Mouse (Mus musculus) embryonic facial prominence, embryonic 14.5 days (tissue): ENCODE measurements around the gene Foxd2. TPM values are rescaled to one million over a fixed set of nuclear protein-coding genes. Genes with fewer than 3 reads are reported as not detected.

Source experiments
- ATAC-seq: fragments of 200-750 bp; cut with Nextera tagmentation; 2 replicates; pipeline ENCODE4 v1.8.0; 2017; ENCODE audit warnings: low read depth, moderate number of reproducible peaks, moderate TSS enrichment
- DNase-seq: peaks from one replicate; pipeline ENCODE4 v3.0.0-alpha.2; 2015; ENCODE audit warnings: low spot score
- H3K27ac ChIP-seq: fragments of 300-500 bp; sonication (generic); replicated peaks from 2 replicates; pipeline ENCODE4 v1.5.1; 2014; ENCODE audit warnings: low read depth, mild to moderate bottlenecking, low read length, moderate library complexity
- H3K27me3 ChIP-seq: fragments of 300-500 bp; sonication (generic); replicated peaks from 2 replicates; pipeline ENCODE4 v1.6.1; 2014; ENCODE audit warnings: low read length; ENCODE audit not compliant: control insufficient read depth, insufficient read depth
- H3K36me3 ChIP-seq: fragments of 300-500 bp; sonication (generic); 2 replicates; pipeline ENCODE4 v1.6.1; 2014; ENCODE audit warnings: low read length, mixed read lengths; ENCODE audit not compliant: control insufficient read depth, insufficient read depth
- H3K4me1 ChIP-seq: fragments of 300-500 bp; sonication (generic); 2 replicates; pipeline ENCODE4 v1.6.1; 2014; ENCODE audit warnings: antibody characterized with exemption, low read length; ENCODE audit not compliant: control insufficient read depth, insufficient read depth
- H3K4me2 ChIP-seq: fragments of 300-500 bp; sonication (generic); 2 replicates; pipeline ENCODE4 v1.6.1; 2014; ENCODE audit warnings: low read depth, mild to moderate bottlenecking, low read length, moderate library complexity, mixed read lengths
- H3K4me3 ChIP-seq: fragments of 300-500 bp; sonication (generic); 2 replicates; pipeline ENCODE4 v1.5.1; 2014; ENCODE audit warnings: low read depth, mild to moderate bottlenecking, low read length
- H3K9ac ChIP-seq: fragments of 300-500 bp; sonication (generic); 2 replicates; pipeline ENCODE4 v1.6.1; 2014; ENCODE audit warnings: low read depth, mild to moderate bottlenecking, low read length, moderate library complexity, mixed read lengths
- H3K9me3 ChIP-seq: fragments of 300-500 bp; sonication (generic); 2 replicates; pipeline ENCODE4 v1.6.1; 2016; ENCODE audit warnings: low read length; ENCODE audit not compliant: control insufficient read depth
- WGBS: fragments of 180-500 bp; shearing (Covaris S2); extraction: QIAGEN DNeasy Blood & Tissue Kit; methylation state at CpG from one replicate; pipeline ENCODE4 v1.1.7; 2014; 5-methylcytosine and 5-hydroxymethylcytosine counted together
- polyA plus RNA-seq: library from polyadenylated mRNA; unstranded; fragments of >200 nt; fragmentation: Nextera tagmentation; extraction: Ambion mirVana; gene quantifications from 2 replicates; pipeline ENCODE4 v1.2.1, GENCODE M21; 2014

Foxd2 gene
- polyA plus RNA-seq, 1 experiment from 2014 or later: 0.81 TPM

- Histone ChIP-seq H3K4me2 (peak overlapping the region; percentile 85), H3K9me3 (no peaks in the 10 kb centered on the region), H3K4me3 (peak overlapping the region; percentile 63), H3K4me1 (peaks cover under 1% of the 10 kb centered on the region; the same call in 1 of the 2 replicates), H3K36me3 (no peaks in the 10 kb centered on the region), H3K27ac (peak overlapping the region; percentile 58), H3K9ac (peak overlapping the region; percentile 71), H3K27me3 (peaks cover 100% of the 10 kb centered on the region)
- ATAC-seq: no peak
- 2% methylated on average over 46 of the region's 74 CpGs for WGBS
- no peak for DNase-seq
Observed at GRCm38 (mm10) chr4:114907056-114907917, 1.4 kb downstream of the Foxd2 start.

- Histone ChIP-seq H3K4me2 (peak overlapping the region; percentile 85), H3K9ac (peak overlapping the region; percentile 71), H3K4me1 (no peaks in the 10 kb centered on the region), H3K36me3 (no peaks in the 10 kb centered on the region), H3K27me3 (peaks cover 98% of the 10 kb centered on the region), H3K27ac (no peak overlapping the region), H3K9me3 (no peaks in the 10 kb centered on the region), H3K4me3 (peak overlapping the region; percentile 63)
- DNase-seq (no peak), ATAC-seq (no peak)
- WGBS: 22% methylated on average over 10 of the region's 10 CpGs
Observed at GRCm38 (mm10) chr4:114905969-114906680, 2.5 kb downstream of the Foxd2 start.

DNA sequence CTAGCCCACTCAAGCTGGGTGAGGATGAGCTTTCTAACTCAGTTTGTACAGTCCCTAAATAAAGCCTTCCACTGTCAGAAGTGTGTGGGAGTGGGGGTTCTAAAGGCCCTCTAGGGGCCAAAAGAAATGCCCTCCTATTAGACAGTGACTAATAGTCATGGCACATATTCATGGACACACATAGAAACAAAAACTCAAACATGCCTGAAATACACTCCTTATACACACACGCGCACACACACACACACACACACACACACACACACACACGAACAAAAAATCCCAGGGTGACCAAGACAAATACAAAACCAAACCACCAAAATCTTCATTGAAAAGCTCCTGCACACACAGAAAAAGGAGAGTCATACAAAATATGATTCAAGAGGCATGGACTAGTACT lies 3.2 kb downstream of the Foxd2 start:
- ATAC-seq (no peak), DNase-seq (no peak)
- whole genome bisulfite sequencing: 49% methylated on average over 3 of the region's 3 CpGs
- Histone ChIP-seq H3K4me2 (peak overlapping the region; percentile 85), H3K27me3 (peaks cover 98% of the 10 kb centered on the region), H3K4me1 (no peaks in the 10 kb centered on the region), H3K36me3 (no peaks in the 10 kb centered on the region), H3K9me3 (no peaks in the 10 kb centered on the region), H3K4me3 (peak overlapping the region; percentile 63), H3K27ac (no peak overlapping the region), H3K9ac (no peak overlapping the region)

DNA sequence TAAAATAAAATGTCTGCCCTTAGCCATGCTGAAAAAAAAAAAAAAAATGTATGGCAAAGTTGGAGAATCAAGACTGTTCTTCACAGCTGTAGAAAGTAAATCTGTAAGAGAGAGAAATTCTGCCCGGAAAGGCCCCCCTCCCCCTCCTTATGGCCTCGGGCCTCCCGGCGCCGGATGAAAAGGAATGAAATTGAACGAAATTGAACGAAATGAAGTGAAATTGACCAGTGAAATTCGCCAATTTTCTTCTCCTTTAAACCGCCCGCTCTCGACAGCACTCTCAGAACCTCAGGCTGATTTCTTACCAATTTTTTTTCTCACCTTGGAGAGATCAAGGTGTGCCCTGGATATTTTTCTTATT lies 5.3 kb downstream of the Foxd2 start:
- no peak for DNase-seq
- no peaks in the 10 kb centered on the region for H3K4me1 ChIP-seq
- H3K27me3 ChIP-seq: peaks cover 98% of the 10 kb centered on the region
- no peak for ATAC-seq
- 15% methylated on average over 11 of the region's 11 CpGs for WGBS
- H3K27ac ChIP-seq: no peak overlapping the region
- no peak overlapping the region for H3K9ac ChIP-seq
- peak overlapping the region; percentile 85 for H3K4me2 ChIP-seq
- H3K36me3 ChIP-seq: no peaks in the 10 kb centered on the region
- H3K4me3 ChIP-seq: peak overlapping the region; percentile 31
- no peaks in the 10 kb centered on the region for H3K9me3 ChIP-seq

GRCm38 (mm10) chr4:114902641-114903421 lies 5.8 kb downstream of the Foxd2 start:
- Histone ChIP-seq H3K4me3 (peak overlapping the region; percentile 31), H3K9ac (peak overlapping the region; percentile 56), H3K27ac (no peak overlapping the region), H3K27me3 (peaks cover 98% of the 10 kb centered on the region), H3K4me1 (no peaks in the 10 kb centered on the region), H3K9me3 (no peaks in the 10 kb centered on the region), H3K36me3 (no peaks in the 10 kb centered on the region), H3K4me2 (peak overlapping the region; percentile 85)
- ATAC-seq (no peak), DNase-seq (no peak)
- WGBS: under 1% methylated on average over 39 of the region's 39 CpGs

GRCm38 (mm10) chr4:114901643-114902351 lies 6.9 kb downstream of the Foxd2 start:
- Histone ChIP-seq H3K27me3 (peaks cover 95% of the 10 kb centered on the region), H3K4me1 (no peaks in the 10 kb centered on the region), H3K36me3 (no peaks in the 10 kb centered on the region), H3K4me3 (peak overlapping the region; percentile 31), H3K4me2 (peak overlapping the region; percentile 85), H3K27ac (no peak overlapping the region), H3K9me3 (no peaks in the 10 kb centered on the region), H3K9ac (peak overlapping the region; percentile 41)
- under 1% methylated on average over 38 of the region's 42 CpGs for WGBS
- no peak for DNase-seq
- peak; percentile 66; the same call in 1 of the 2 replicates for ATAC-seq

- Histone ChIP-seq H3K4me2 (peak overlapping the region; percentile 85), H3K27ac (no peak overlapping the region), H3K9me3 (no peaks in the 10 kb centered on the region), H3K36me3 (no peaks in the 10 kb centered on the region), H3K4me3 (peak overlapping the region; percentile 31), H3K27me3 (peaks cover 88% of the 10 kb centered on the region), H3K9ac (0 out of 2 replicates have a peak overlapping the region, but pooled peaks have one; percentile 31), H3K4me1 (no peaks in the 10 kb centered on the region)
- no peak for ATAC-seq
- no peak for DNase-seq
- WGBS: 5% methylated on average over 33 of the region's 33 CpGs
Observed at GRCm38 (mm10) chr4:114900866-114901642, 7.6 kb downstream of the Foxd2 start.
